Mouse (Mus musculus) brown adipose tissue, adult 24 weeks (tissue): Measurements from ENCODE around the gene Cblb. TPM values are rescaled to one million over a fixed set of nuclear protein-coding genes. Genes with fewer than 3 reads are reported as not detected.

Experiments
- H3K27ac ChIP-seq: fragments of 200-500 bp; replicated peaks from 2 replicates; pipeline ENCODE4 v1.5.1; 2012; ENCODE audit warnings: low read depth, mild to moderate bottlenecking, low read length
- H3K4me1 ChIP-seq: fragments of 200-500 bp; 2 replicates; pipeline ENCODE4 v1.6.1; 2012; ENCODE audit warnings: low read length, mixed read lengths; ENCODE audit not compliant: control insufficient read depth, insufficient read depth, insufficient read length
- H3K4me3 ChIP-seq: fragments of 200-500 bp; 2 replicates; pipeline ENCODE4 v1.5.1; 2012; ENCODE audit warnings: low read depth, mild to moderate bottlenecking, low read length, moderate library complexity; ENCODE audit not compliant: insufficient read depth
- polyA plus RNA-seq: library from polyadenylated mRNA; stranded (reverse); fragments of >200 nt; gene quantifications from 2 replicates; pipeline ENCODE4 v1.2.4, GENCODE M21; 2012; ENCODE audit not compliant: missing spikeins, insufficient read depth, insufficient read length

Gene Cblb
- polyA plus RNA-seq, 1 experiment: 8.0 TPM

DNA sequence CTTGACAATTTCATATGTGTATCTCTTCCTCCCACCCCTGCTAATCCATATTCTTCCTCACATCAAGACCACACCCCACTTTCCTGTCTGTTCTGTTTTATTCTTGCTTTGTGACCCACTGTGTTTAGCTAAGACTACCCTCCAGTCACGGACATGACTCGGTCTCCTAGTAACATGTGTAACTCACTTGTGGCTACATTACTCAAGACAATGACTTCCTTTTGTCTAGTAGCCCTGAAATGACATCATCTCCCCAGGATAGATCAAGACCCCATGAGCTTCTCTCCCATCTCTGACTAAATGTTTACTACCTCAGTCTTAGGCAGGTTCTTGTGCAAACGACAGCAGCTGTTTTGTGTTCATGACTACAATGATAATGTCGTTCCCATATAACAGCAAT, 191.9 kb downstream of the Cblb start:
- Histone ChIP-seq H3K4me1 (no peaks in the 10 kb centered on the region), H3K4me3 (no peak overlapping the region), H3K27ac (no peak overlapping the region)

- no peaks in the 10 kb centered on the region for H3K4me1 ChIP-seq
- no peak overlapping the region for H3K4me3 ChIP-seq
- no peak overlapping the region for H3K27ac ChIP-seq
These were observed 198.4 kb downstream of the Cblb start for GRCm38 (mm10) chr16:52229446-52229845.

- Histone ChIP-seq H3K4me1 (no peaks in the 10 kb centered on the region), H3K27ac (no peak overlapping the region), H3K4me3 (no peak overlapping the region)
These were observed 198.9 kb downstream of the Cblb start for GRCm38 (mm10) chr16:52229930-52230329.

- H3K27ac ChIP-seq: no peak overlapping the region
- no peaks in the 10 kb centered on the region for H3K4me1 ChIP-seq
- H3K4me3 ChIP-seq: no peak overlapping the region
These were observed 211.1 kb downstream of the Cblb start for GRCm38 (mm10) chr16:52242144-52242543.

GRCm38 (mm10) chr16:52243421-52243973, 212.5 kb downstream of the Cblb start:
- no peak overlapping the region for H3K27ac ChIP-seq
- no peaks in the 10 kb centered on the region for H3K4me1 ChIP-seq
- no peak overlapping the region for H3K4me3 ChIP-seq

- Histone ChIP-seq H3K27ac (no peak overlapping the region), H3K4me3 (no peak overlapping the region)
These were observed 219.2 kb downstream of the Cblb start for GRCm38 (mm10) chr16:52250196-52250595.

DNA sequence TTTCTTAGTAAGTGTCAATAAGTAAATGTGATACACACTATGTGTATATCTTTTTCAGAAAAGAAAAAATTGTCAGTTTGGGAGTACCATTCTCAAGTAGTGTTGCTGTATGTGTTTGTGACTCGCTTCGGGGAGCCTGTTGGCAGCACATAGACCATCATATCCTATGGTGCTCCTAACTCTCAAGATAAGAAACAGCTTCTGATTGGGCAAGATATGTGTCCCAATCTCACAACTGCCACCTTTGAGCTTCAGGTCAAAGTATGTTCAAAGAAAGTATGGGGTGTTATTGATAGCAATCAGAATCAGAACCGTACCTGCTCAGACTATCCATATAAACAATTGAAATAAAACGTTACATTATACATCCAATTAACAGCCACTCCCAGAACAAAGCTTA, 219.9 kb downstream of the Cblb start:
- H3K27ac ChIP-seq: no peak overlapping the region
- no peak overlapping the region for H3K4me3 ChIP-seq
- no peaks in the 10 kb centered on the region for H3K4me1 ChIP-seq

More at GRCm38 (mm10) chr16:52250196-52250595, 219.2 kb downstream of the Cblb start:
- no peaks in the 10 kb centered on the region for H3K4me1 ChIP-seq
